7 mouse cellular contexts compared by ENCODE assay signal in the genomic region with DNA sequence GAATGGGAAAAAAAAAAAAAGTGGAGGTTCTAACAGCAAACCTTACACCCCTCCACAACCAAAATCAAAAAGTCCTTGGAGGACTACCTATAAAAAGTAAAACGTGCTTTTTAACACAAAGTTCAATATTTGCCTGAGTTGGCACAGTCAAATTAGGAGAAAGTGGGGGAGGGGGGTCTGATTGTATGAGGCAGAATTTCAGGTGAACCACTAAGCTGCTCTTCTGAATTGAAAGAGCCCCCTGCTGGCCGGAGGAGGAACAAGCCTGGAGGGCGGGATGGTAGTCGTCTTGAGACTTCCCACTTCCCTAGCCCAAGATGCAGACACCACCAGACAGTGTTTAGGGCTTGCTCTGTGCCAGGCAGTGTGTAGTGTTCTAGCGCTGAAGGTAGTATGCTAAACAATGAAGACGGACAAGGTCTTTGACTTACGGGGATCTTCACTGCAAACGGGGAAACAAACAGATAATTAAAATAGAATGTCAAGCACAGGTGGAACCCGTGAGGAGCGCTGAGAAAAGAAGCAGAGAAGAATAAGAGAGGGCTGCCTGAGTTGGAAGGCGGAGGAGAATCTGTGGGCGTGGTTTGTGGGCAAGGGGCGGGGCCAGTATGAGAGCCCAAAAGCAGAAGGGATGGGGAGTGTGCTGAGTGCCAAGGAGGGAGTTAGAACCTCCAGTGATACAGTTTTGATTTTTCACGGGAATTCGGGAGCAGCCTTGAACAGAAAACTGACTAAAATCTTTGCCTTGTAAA.
DNase-seq lines count a peak whose midpoint lies in the region; ATAC-seq lines count a peak whose summit lies in the region.

No protein-coding gene starts in this region.

- DNase-seq in adrenal gland, adult 2 months = peak; percentile 85
- peak; percentile 88 for DNase-seq in embryonic facial prominence, embryonic 10.5 days (ENCODE audit: low spot score)
- DNase-seq in heart, adult 18-20 months = peak; percentile 81 to 95
- DNase-seq in kidney, adult 18-20 months = peak; percentile 82
- DNase-seq in limb, embryonic 11.5 days (ENCODE audit: low spot score) = peak; percentile 92
- peak; percentile 87 for DNase-seq in midbrain, embryonic 14.5 days
- DNase-seq in spleen, adult 12 weeks (ENCODE audit: low spot score) = peak; percentile 56

- H3K27me3 ChIP-seq in embryonic facial prominence, embryonic 10.5 days (replicated peaks; ENCODE audit: low read depth, poor library complexity, severe bottlenecking) = no peaks in the 10 kb centered on the region
- no peaks in the 10 kb centered on the region for H3K27me3 ChIP-seq in limb, embryonic 11.5 days (ENCODE audit: control insufficient read depth, insufficient read depth, low read length)
- H3K27me3 ChIP-seq in midbrain, embryonic 14.5 days (ENCODE audit: control insufficient read depth, insufficient read depth, low read length) = no peaks in the 10 kb centered on the region

- H3K9ac ChIP-seq in limb, embryonic 11.5 days (ENCODE audit: low read length) = no peak overlapping the region
- no peak overlapping the region for H3K9ac ChIP-seq in midbrain, embryonic 14.5 days (replicated peaks; ENCODE audit: low read length)

- H3K27ac ChIP-seq in embryonic facial prominence, embryonic 10.5 days (replicated peaks) = 0 out of 2 replicates have a peak overlapping the region, but pooled peaks have one; percentile 14
- H3K27ac ChIP-seq in limb, embryonic 11.5 days (replicated peaks; ENCODE audit: low read depth, low read length) = no peak overlapping the region
- H3K27ac ChIP-seq in midbrain, embryonic 14.5 days (replicated peaks; ENCODE audit: low read depth, low read length) = no peak overlapping the region

- H3K4me2 ChIP-seq in limb, embryonic 11.5 days (ENCODE audit: low read depth, severe bottlenecking) = peak overlapping the region; percentile 10; the same call in 1 of the 2 replicates
- peak overlapping the region; percentile 40 for H3K4me2 ChIP-seq in midbrain, embryonic 14.5 days (ENCODE audit: low read length)

- peaks cover 12% of the 10 kb centered on the region for H3K4me1 ChIP-seq in embryonic facial prominence, embryonic 10.5 days
- no peaks in the 10 kb centered on the region for H3K4me1 ChIP-seq in limb, embryonic 11.5 days (ENCODE audit: control insufficient read depth, insufficient read depth, low read length)
- H3K4me1 ChIP-seq in midbrain, embryonic 14.5 days (ENCODE audit: control insufficient read depth, insufficient read depth, low read length) = no peaks in the 10 kb centered on the region; the same call in 1 of the 2 replicates

- H3K4me3 ChIP-seq in embryonic facial prominence, embryonic 10.5 days = peak overlapping the region; percentile 48
- no peak overlapping the region for H3K4me3 ChIP-seq in limb, embryonic 11.5 days (ENCODE audit: low read depth, low read length)
- H3K4me3 ChIP-seq in midbrain, embryonic 14.5 days (replicated peaks; ENCODE audit: low read depth, low read length) = 0 out of 2 replicates have a peak overlapping the region, but pooled peaks have one; percentile 9

- no peaks in the 10 kb centered on the region for H3K9me3 ChIP-seq in embryonic facial prominence, embryonic 10.5 days
- H3K9me3 ChIP-seq in limb, embryonic 11.5 days (ENCODE audit: control insufficient read depth, low read length) = no peaks in the 10 kb centered on the region
- no peaks in the 10 kb centered on the region for H3K9me3 ChIP-seq in midbrain, embryonic 14.5 days (ENCODE audit: control insufficient read depth, low read length)

- ATAC-seq in limb, embryonic 11.5 days (ENCODE audit: insufficient number of reproducible peaks, low FRiP score, low TSS enrichment, low read depth) = 0 out of 2 replicates have a peak, but pooled peaks have one; percentile 62
- no peak for ATAC-seq in midbrain, embryonic 14.5 days (ENCODE audit: low FRiP score, low TSS enrichment)

- no peaks in the 10 kb centered on the region for H3K36me3 ChIP-seq in embryonic facial prominence, embryonic 10.5 days (replicated peaks)
- no peaks in the 10 kb centered on the region for H3K36me3 ChIP-seq in limb, embryonic 11.5 days (ENCODE audit: control insufficient read depth, insufficient read depth, low read length)
- H3K36me3 ChIP-seq in midbrain, embryonic 14.5 days (ENCODE audit: control insufficient read depth, insufficient read depth, low read length) = no peaks in the 10 kb centered on the region

- WGBS in embryonic facial prominence, embryonic 10.5 days = 4% methylated on average over 15 of the region's 15 CpGs
- WGBS in limb, embryonic 11.5 days = 3% methylated on average over 15 of the region's 15 CpGs
- 6% methylated on average over 15 of the region's 15 CpGs for WGBS in midbrain, embryonic 14.5 days
